Mouse (Mus musculus): ENCODE results near the gene Scyl1.

DNA sequence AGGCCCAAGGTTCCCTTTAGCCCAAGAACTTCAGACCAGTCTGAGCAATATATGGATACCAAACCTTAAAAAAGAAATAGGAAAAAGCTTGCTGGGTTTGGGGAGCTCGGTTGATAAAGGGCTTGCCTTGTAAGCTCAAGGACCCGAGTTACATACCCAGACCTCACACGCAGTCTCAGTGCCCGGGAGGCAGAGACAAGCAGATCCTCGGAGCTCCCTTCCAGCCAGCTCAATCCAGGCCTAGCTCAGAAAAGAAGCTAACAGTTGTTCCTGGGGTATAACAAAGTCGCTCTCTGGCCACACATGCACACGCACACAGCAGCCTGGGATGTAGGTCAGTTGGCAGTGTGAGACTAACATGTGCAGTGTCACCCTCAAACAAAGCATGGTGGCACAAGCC lies 16.7 kb upstream of the Scyl1 start:
- TF ChIP-seq CTCF (IDR thresholded peaks at IDR 0.05; ENCODE audit: low read depth, low read length) (no peak), POLR2A (IDR thresholded peaks at IDR 0.05; ENCODE audit: insufficient read depth, low read length) (no peak)

Data from ES-Bruce4 (cell line).